Mouse (Mus musculus) heart, adult 11 months (tissue): ENCODE measurements around the gene Gm8369.
"Not testable (repeated sequence)": the region's sequence is repeated elsewhere in the genome, so short reads cannot be mapped to it uniquely, and the experiment has no call there.

Experiments used
- DNase-seq: peaks from one replicate; pipeline ENCODE4 v3.0.0; 2022

The Gm8369 gene

GRCm38 (mm10) chr19:11485746-11486145, at the start of gene Gm8369:
TSS of gene Gm8369 (plus strand) at chr19:11485938.
- DNase-seq = no peak

GRCm38 (mm10) chr19:11443338-11443737, 42.4 kb upstream of the Gm8369 start, which contains the start of gene Ms4a4b:
TSS of gene Ms4a4b (plus strand) at chr19:11443553.
- no peak for DNase-seq

GRCm38 (mm10) chr19:11443964-11444363, 41.8 kb upstream of the Gm8369 start:
- DNase-seq = no peak

GRCm38 (mm10) chr19:11447238-11447637, 38.5 kb upstream of the Gm8369 start:
- DNase-seq = no peak

GRCm38 (mm10) chr19:11459041-11459440, 26.7 kb upstream of the Gm8369 start:
- not testable (repeated sequence) for DNase-seq

GRCm38 (mm10) chr19:11464795-11465194, 20.9 kb upstream of the Gm8369 start:
- DNase-seq = peak; percentile 97

GRCm38 (mm10) chr19:11466471-11466870, 19.3 kb upstream of the Gm8369 start:
- DNase-seq = no peak

GRCm38 (mm10) chr19:11468361-11468760, 17.4 kb upstream of the Gm8369 start:
- peak; percentile 96 for DNase-seq

- peak; percentile 95 for DNase-seq
Measured at GRCm38 (mm10) chr19:11469215-11469614, 16.5 kb upstream of the Gm8369 start, which contains the start of gene Ms4a6c. TSS of gene Ms4a6c (plus strand) at chr19:11469366.

- DNase-seq = no peak
Measured at GRCm38 (mm10) chr19:11479714-11480113, 6.0 kb upstream of the Gm8369 start.

- DNase-seq = no peak
Measured at GRCm38 (mm10) chr19:11482684-11483083, 3.1 kb upstream of the Gm8369 start.

- DNase-seq = no peak
Measured at GRCm38 (mm10) chr19:11483941-11484340, 1.8 kb upstream of the Gm8369 start.

- peak; percentile 80 for DNase-seq
Measured at GRCm38 (mm10) chr19:11484388-11484787, 1.4 kb upstream of the Gm8369 start.

- DNase-seq = no peak
Measured at GRCm38 (mm10) chr19:11485266-11485665, 472 bp upstream of the Gm8369 start.

- no peak for DNase-seq
Measured at GRCm38 (mm10) chr19:11486599-11486998, 861 bp downstream of the Gm8369 start.

- peak; percentile 83 for DNase-seq
Measured at GRCm38 (mm10) chr19:11491406-11492189, 5.9 kb downstream of the Gm8369 start.

GRCm38 (mm10) chr19:11492671-11493070, 6.9 kb downstream of the Gm8369 start:
- peak; percentile 72 for DNase-seq

- peak; percentile 72 for DNase-seq
Measured at GRCm38 (mm10) chr19:11494519-11494918, 8.8 kb downstream of the Gm8369 start.

- DNase-seq = no peak
Measured at GRCm38 (mm10) chr19:11496361-11496760, 10.6 kb downstream of the Gm8369 start.

- DNase-seq = not testable (repeated sequence)
Measured at GRCm38 (mm10) chr19:11497300-11497699, 11.6 kb downstream of the Gm8369 start.

- DNase-seq = no peak
Measured at GRCm38 (mm10) chr19:11500796-11501195, 15.1 kb downstream of the Gm8369 start.

GRCm38 (mm10) chr19:11501326-11501725, 15.6 kb downstream of the Gm8369 start:
- DNase-seq = no peak

GRCm38 (mm10) chr19:11504857-11505256, 19.1 kb downstream of the Gm8369 start:
- no peak for DNase-seq

GRCm38 (mm10) chr19:11513458-11513857, 27.7 kb downstream of the Gm8369 start:
- DNase-seq = peak; percentile 97

- DNase-seq = peak; percentile 87
Measured at GRCm38 (mm10) chr19:11516246-11516645, 30.5 kb downstream of the Gm8369 start, which contains the start of gene Ms4a6b. TSS of gene Ms4a6b (plus strand) at chr19:11516512.
